Mouse (Mus musculus): ENCODE data around the gene Nlrx1. TPM values are rescaled to one million over a fixed set of nuclear protein-coding genes. Genes with fewer than 3 reads are reported as not detected.

Gene Nlrx1
- polyA plus RNA-seq, 1 experiment, result 8.4 TPM

DNA sequence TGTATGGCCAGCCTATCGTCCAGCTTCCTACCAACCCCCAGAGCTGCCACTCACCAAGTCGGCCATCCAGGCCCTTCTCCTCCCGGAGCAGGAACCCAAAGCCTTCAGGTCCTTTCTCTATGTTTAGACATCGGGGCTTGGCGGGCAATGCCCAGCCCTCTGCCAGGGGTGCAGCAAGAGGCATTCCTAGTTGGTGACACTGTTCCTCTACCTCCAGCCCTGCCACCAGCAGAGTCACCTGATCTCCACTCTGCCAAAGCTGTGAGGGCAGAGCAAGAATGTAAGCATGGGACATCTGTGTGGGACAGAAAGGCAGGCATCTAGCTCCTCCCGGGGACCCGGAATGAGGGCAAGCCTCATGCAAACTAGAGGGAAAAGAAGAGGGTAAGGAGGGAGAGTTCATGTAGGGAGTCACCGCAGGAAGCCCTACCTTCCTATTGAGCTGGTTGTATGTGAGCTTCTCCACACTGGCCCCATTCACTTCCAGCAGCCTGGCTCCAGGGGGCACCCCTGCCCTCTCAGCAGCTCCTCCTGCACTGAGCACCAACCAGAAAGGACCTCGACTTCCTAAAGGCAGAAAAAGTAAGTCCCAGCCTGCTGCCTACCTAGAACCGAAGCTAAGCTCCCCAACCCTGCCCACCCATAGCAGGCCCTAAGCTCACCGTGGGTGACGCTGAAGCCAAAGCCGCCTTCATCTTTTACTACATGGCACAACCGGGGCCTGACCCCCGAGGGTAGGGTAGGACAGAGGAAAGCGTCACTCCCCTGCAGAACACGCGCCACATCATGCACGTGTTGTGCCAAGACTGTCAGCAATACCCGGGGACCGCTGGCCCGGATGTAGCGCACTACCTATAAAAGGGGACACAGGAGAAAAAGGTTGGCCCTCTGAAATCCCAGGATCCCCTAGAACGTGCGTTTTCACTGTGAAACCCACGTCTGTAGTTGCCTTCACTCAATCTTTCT is 18.9 kb downstream of the Nlrx1 start:
- peak in 1 of 2 experiments; percentile 58 for DNase-seq (ENCODE audit: low read depth in 1 of 2, low spot score in 2 of 2)
- WGBS, result 51% methylated on average over 26 of the region's 26 CpGs
- H3K27me3 ChIP-seq (ENCODE audit: control insufficient read depth, insufficient read depth, low read length), result no peaks in the 10 kb centered on the region
- TF ChIP-seq CTCF (IDR thresholded peaks at IDR 0.05; ENCODE audit: extremely low read depth, insufficient read depth, insufficient read length, insufficient replicate concordance), result peak; percentile 64; the same call in 1 of the 2 replicates
- TF ChIP-seq POLR2A (IDR thresholded peaks at IDR 0.05; ENCODE audit: low read depth, low read length), result no peak
- no peak overlapping the region for H3K4me3 ChIP-seq (ENCODE audit: extremely low read depth, insufficient read depth, insufficient read length)
- H3K36me3 ChIP-seq (ENCODE audit: control insufficient read depth, insufficient read depth, low read length), result no peaks in the 10 kb centered on the region
- H3K27ac ChIP-seq (ENCODE audit: insufficient read depth, low read length), result no peak overlapping the region
- H3K4me1 ChIP-seq (ENCODE audit: control insufficient read depth, insufficient read depth, insufficient read length), result no peaks in the 10 kb centered on the region

DNA sequence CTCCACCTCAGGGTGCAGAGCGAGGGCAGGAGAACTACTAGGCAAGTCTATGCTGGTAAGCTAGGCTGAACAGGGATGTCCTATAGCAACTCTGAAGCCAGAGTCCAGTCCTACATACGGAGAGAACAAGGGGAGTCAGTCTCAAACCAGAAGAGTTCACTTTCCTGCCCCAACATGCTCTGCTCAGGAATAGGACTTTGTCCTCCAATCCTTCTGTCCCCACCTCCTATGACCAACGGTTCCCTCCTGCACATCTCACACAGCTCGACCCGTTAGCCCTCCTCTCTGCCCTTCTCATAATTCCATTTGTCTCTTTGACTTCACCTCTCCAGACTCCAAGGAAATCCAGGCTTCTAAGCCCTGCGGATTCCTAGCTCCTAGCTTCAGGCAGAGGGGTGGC is 20.5 kb downstream of the Nlrx1 start:
- no peak for DNase-seq (ENCODE audit: low read depth in 1 of 2, low spot score in 2 of 2)
- H3K27ac ChIP-seq (ENCODE audit: insufficient read depth, low read length), result no peak overlapping the region
- 81% methylated on average over 6 of the region's 6 CpGs for WGBS

GRCm38 (mm10) chr9:44243621-44244020 is 24.8 kb downstream of the Nlrx1 start:
- no peaks in the 10 kb centered on the region for H3K36me3 ChIP-seq (ENCODE audit: control insufficient read depth, insufficient read depth, low read length)
- WGBS, result 91% methylated on average over 2 of the region's 2 CpGs
- H3K4me3 ChIP-seq (ENCODE audit: extremely low read depth, insufficient read depth, insufficient read length), result no peak overlapping the region
- H3K27ac ChIP-seq (ENCODE audit: insufficient read depth, low read length), result no peak overlapping the region
- no peak for TF ChIP-seq CTCF (IDR thresholded peaks at IDR 0.05; ENCODE audit: extremely low read depth, insufficient read depth, insufficient read length, insufficient replicate concordance)
- TF ChIP-seq POLR2A (IDR thresholded peaks at IDR 0.05; ENCODE audit: low read depth, low read length), result no peak
- 0 out of 2 replicates have a peak, but pooled peaks cover 4% of the 10 kb centered on the region for H3K4me1 ChIP-seq (ENCODE audit: control insufficient read depth, insufficient read depth, insufficient read length)
- no peaks in the 10 kb centered on the region for H3K27me3 ChIP-seq (ENCODE audit: control insufficient read depth, insufficient read depth, low read length)
- no peak for DNase-seq (ENCODE audit: low read depth in 1 of 2, low spot score in 2 of 2)

More for the DNA sequence above, 20.5 kb downstream of the Nlrx1 start:
- Histone ChIP-seq H3K4me3 (ENCODE audit: extremely low read depth, insufficient read depth, insufficient read length) (no peak overlapping the region), H3K27me3 (ENCODE audit: control insufficient read depth, insufficient read depth, low read length) (no peaks in the 10 kb centered on the region), H3K36me3 (ENCODE audit: control insufficient read depth, insufficient read depth, low read length) (no peaks in the 10 kb centered on the region), H3K4me1 (ENCODE audit: control insufficient read depth, insufficient read depth, insufficient read length) (no peaks in the 10 kb centered on the region)
- TF ChIP-seq CTCF (IDR thresholded peaks at IDR 0.05; ENCODE audit: extremely low read depth, insufficient read depth, insufficient read length, insufficient replicate concordance) (no peak), POLR2A (IDR thresholded peaks at IDR 0.05; ENCODE audit: low read depth, low read length) (no peak)

DNA sequence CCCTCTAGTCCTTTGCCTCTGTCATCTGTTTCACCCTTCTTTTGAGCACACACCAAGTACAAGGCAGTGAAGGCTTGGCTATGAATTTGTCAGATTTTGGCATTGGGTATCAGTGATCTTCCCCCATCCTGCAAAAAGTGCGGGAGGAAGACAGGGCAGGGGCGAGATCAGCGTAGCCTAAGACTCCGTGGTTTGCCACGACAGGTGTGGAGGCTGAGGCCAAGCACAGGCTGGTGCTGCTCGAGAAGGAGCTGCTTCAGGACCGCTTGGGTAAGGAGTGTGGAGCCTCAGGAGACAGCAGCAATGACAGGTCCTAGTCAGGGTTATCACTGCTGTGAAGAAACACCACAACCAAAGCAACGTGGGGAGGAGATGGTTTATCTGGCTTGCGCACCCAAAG is 27.0 kb downstream of the Nlrx1 start:
- H3K4me1 ChIP-seq (ENCODE audit: control insufficient read depth, insufficient read depth, insufficient read length), result peaks cover 13% of the 10 kb centered on the region

DNA sequence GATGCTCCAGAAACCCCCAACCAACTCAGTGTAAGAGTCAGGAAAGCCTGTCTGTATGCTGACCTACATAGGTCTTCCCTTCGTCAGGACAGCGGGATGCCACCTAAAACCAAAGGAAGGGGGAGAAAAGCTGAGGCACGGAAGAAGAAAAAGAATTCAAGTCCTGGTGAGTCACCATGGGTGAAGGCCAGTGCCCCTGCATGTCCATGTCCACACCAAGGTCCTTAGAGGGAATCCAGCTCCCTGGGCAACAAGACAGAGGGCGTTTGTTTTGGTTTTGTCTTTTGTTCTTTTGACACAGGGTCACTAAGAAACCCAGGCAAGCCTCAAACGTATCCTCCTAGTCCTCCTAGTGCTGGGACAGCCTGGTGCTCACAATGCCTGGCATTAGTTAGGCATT is 27.5 kb downstream of the Nlrx1 start:
- no peaks in the 10 kb centered on the region for H3K36me3 ChIP-seq (ENCODE audit: control insufficient read depth, insufficient read depth, low read length)
- no peak for DNase-seq (ENCODE audit: low read depth in 1 of 2, low spot score in 2 of 2)
- peaks cover 16% of the 10 kb centered on the region for H3K4me1 ChIP-seq (ENCODE audit: control insufficient read depth, insufficient read depth, insufficient read length)
- H3K4me3 ChIP-seq (ENCODE audit: extremely low read depth, insufficient read depth, insufficient read length), result no peak overlapping the region
- WGBS, result 74% methylated on average over 5 of the region's 5 CpGs
- H3K27me3 ChIP-seq (ENCODE audit: control insufficient read depth, insufficient read depth, low read length), result no peaks in the 10 kb centered on the region
- no peak for TF ChIP-seq CTCF (IDR thresholded peaks at IDR 0.05; ENCODE audit: extremely low read depth, insufficient read depth, insufficient read length, insufficient replicate concordance)
- no peak for TF ChIP-seq POLR2A (IDR thresholded peaks at IDR 0.05; ENCODE audit: low read depth, low read length)
- no peak overlapping the region for H3K27ac ChIP-seq (ENCODE audit: insufficient read depth, low read length)

More for the DNA sequence above, 27.0 kb downstream of the Nlrx1 start:
- H3K4me3 ChIP-seq (ENCODE audit: extremely low read depth, insufficient read depth, insufficient read length), result no peak overlapping the region
- H3K27me3 ChIP-seq (ENCODE audit: control insufficient read depth, insufficient read depth, low read length), result no peaks in the 10 kb centered on the region
- WGBS, result 48% methylated on average over 9 of the region's 9 CpGs
- no peaks in the 10 kb centered on the region for H3K36me3 ChIP-seq (ENCODE audit: control insufficient read depth, insufficient read depth, low read length)
- no peak overlapping the region for H3K27ac ChIP-seq (ENCODE audit: insufficient read depth, low read length)
- TF ChIP-seq POLR2A (IDR thresholded peaks at IDR 0.05; ENCODE audit: low read depth, low read length) (no peak), CTCF (IDR thresholded peaks at IDR 0.05; ENCODE audit: extremely low read depth, insufficient read depth, insufficient read length, insufficient replicate concordance) (no peak)
- no peak for DNase-seq (ENCODE audit: low read depth in 1 of 2, low spot score in 2 of 2)

GRCm38 (mm10) chr9:44240399-44240798 is 28.0 kb downstream of the Nlrx1 start, which contains the start of gene Ccdc153:
Gene Ccdc153, plus strand, starts transcription at chr9:44240676.
- Histone ChIP-seq H3K36me3 (ENCODE audit: control insufficient read depth, insufficient read depth, low read length) (no peaks in the 10 kb centered on the region), H3K4me3 (ENCODE audit: extremely low read depth, insufficient read depth, insufficient read length) (no peak within 1 kb of the TSS), H3K27me3 (ENCODE audit: control insufficient read depth, insufficient read depth, low read length) (no peaks in the 10 kb centered on the region), H3K27ac (ENCODE audit: insufficient read depth, low read length) (no peak within 1 kb of the TSS), H3K4me1 (ENCODE audit: control insufficient read depth, insufficient read depth, insufficient read length) (peaks cover 17% of the 10 kb centered on the region)
- 68% methylated on average over 2 of the region's 2 CpGs for WGBS
- no peak for TF ChIP-seq CTCF (IDR thresholded peaks at IDR 0.05; ENCODE audit: extremely low read depth, insufficient read depth, insufficient read length, insufficient replicate concordance)
- TF ChIP-seq POLR2A (IDR thresholded peaks at IDR 0.05; ENCODE audit: low read depth, low read length), result no peak
- no peak for DNase-seq (ENCODE audit: low read depth in 1 of 2, low spot score in 2 of 2)

DNA sequence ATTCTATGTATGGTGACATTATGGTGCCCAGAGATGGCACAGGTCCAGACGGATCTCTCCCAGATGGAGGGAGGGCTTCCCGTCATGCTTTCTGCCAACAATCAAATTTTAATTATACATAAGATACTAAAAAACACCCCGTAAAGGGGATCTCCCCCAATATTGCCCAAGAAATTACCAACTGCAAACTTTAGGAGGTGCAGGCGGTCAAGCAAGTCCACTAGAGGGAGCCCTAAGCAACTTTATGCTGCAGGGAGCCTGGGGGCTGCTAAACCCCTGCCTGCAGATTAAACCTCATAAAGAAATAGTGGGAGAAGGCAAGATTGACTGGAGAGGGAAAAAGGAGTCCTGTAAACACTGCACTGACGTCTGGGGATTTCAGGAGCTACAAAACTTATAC is 29.0 kb downstream of the Nlrx1 start:
- peaks cover 18% of the 10 kb centered on the region for H3K4me1 ChIP-seq (ENCODE audit: control insufficient read depth, insufficient read depth, insufficient read length)
- H3K27ac ChIP-seq (ENCODE audit: insufficient read depth, low read length), result no peak overlapping the region
- DNase-seq (ENCODE audit: low read depth in 1 of 2, low spot score in 2 of 2), result peak in 1 of 2 experiments; percentile 49
- H3K27me3 ChIP-seq (ENCODE audit: control insufficient read depth, insufficient read depth, low read length), result no peaks in the 10 kb centered on the region
- 16% methylated on average over 5 of the region's 5 CpGs for WGBS
- TF ChIP-seq CTCF (IDR thresholded peaks at IDR 0.05; ENCODE audit: extremely low read depth, insufficient read depth, insufficient read length, insufficient replicate concordance) (peak; percentile 69; the same call in 1 of the 2 replicates), POLR2A (IDR thresholded peaks at IDR 0.05; ENCODE audit: low read depth, low read length) (no peak)
- no peak overlapping the region for H3K4me3 ChIP-seq (ENCODE audit: extremely low read depth, insufficient read depth, insufficient read length)
- no peaks in the 10 kb centered on the region for H3K36me3 ChIP-seq (ENCODE audit: control insufficient read depth, insufficient read depth, low read length)

Data from spleen, adult 2 months (tissue).